Mouse (Mus musculus): ENCODE results near the gene Zfp39.

DNA sequence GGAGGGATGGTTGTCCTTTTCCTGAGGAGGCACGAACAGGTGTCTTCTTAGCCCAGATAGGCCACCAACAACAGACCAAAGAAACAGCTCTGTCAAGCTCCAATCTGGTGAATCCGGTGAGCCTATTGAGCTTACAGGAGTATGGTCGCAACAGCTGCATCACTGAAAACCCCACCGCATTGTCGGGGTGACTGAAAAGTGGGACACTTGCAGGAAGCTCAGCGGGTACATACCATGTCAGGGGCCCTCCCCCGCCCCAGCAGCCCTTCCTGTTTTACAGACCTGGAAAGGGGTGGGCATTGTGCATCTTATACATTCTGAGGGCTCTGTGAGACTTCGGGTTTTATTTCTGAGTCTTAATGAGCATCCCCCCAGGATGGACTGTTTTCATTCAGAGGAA is 20.3 kb downstream of the Zfp39 start:
- TF ChIP-seq CTCF (conservative IDR thresholded peaks at IDR 0.05; ENCODE audit: insufficient read depth, insufficient read length, low read depth, low read length) (no peak), POLR2A (IDR thresholded peaks at IDR 0.05; ENCODE audit: low read depth, low read length) (no peak)

Measured in kidney, adult 2 months (tissue).